Mouse (Mus musculus): ENCODE data around the gene Got2. TPM values are rescaled to one million over a fixed set of nuclear protein-coding genes. Genes with fewer than 3 reads are reported as not detected.
"Not testable (repeated sequence)": the region's sequence is repeated elsewhere in the genome, so short reads cannot be mapped to it uniquely, and the experiment has no call there.

Got2 gene
- polyA plus RNA-seq, 1 experiment from 2014 or later = 192 TPM

- WGBS = 82% methylated on average over 17 of the region's 17 CpGs
- H3K27ac ChIP-seq (replicated peaks) = peak overlapping the region; percentile 95
These were observed 1.4 kb downstream of the Got2 start for GRCm38 (mm10) chr8:95886647-95887577.

DNA sequence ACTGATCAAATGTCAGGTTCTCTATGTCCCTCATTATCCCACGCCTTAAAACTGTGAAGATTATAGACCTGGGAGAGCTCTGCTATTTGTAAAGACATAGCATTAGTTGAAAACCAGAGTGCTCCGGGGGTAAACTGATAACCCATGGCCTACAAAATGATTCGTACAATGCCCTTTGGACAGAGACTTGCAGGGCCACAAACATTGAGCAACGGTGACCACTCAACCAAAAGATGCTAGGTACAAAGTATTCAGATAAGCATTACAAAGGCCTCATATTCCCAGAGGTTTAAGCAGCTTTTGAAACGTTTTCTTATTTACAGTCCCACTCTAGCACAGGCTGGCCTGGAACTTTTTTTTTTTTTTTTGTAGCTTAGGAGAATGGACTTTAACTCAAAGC, 2.4 kb downstream of the Got2 start:
- Histone ChIP-seq H3K4me1 (peaks cover 27% of the 10 kb centered on the region), H3K4me3 (no peak overlapping the region), H3K27me3 (ENCODE audit: low read depth, poor library complexity, severe bottlenecking) (no peaks in the 10 kb centered on the region), H3K9me3 (replicated peaks) (no peaks in the 10 kb centered on the region), H3K27ac (replicated peaks) (no peak overlapping the region), H3K36me3 (0 out of 2 replicates have a peak, but pooled peaks cover 6% of the 10 kb centered on the region)
- 83% methylated on average over 5 of the region's 5 CpGs for WGBS
- no peak for DNase-seq (ENCODE audit: low spot score)

More at GRCm38 (mm10) chr8:95886647-95887577, 1.4 kb downstream of the Got2 start:
- Histone ChIP-seq H3K9me3 (replicated peaks) (no peaks in the 10 kb centered on the region), H3K27me3 (ENCODE audit: low read depth, poor library complexity, severe bottlenecking) (no peaks in the 10 kb centered on the region), H3K4me3 (peak overlapping the region; percentile 85), H3K4me1 (peaks cover 27% of the 10 kb centered on the region), H3K36me3 (0 out of 2 replicates have a peak, but pooled peaks cover 6% of the 10 kb centered on the region)
- DNase-seq (ENCODE audit: low spot score) = no peak

GRCm38 (mm10) chr8:95885271-95885841, 3.0 kb downstream of the Got2 start:
- 0 out of 2 replicates have a peak, but pooled peaks cover 6% of the 10 kb centered on the region for H3K36me3 ChIP-seq
- peaks cover 27% of the 10 kb centered on the region for H3K4me1 ChIP-seq
- no peaks in the 10 kb centered on the region for H3K9me3 ChIP-seq (replicated peaks)
- no peak overlapping the region for H3K4me3 ChIP-seq
- WGBS = 90% methylated on average over 5 of the region's 5 CpGs
- H3K27me3 ChIP-seq (ENCODE audit: low read depth, poor library complexity, severe bottlenecking) = no peaks in the 10 kb centered on the region
- DNase-seq (ENCODE audit: low spot score) = no peak
- no peak overlapping the region for H3K27ac ChIP-seq (replicated peaks)

- Histone ChIP-seq H3K27me3 (ENCODE audit: low read depth, poor library complexity, severe bottlenecking) (no peaks in the 10 kb centered on the region), H3K9me3 (replicated peaks) (no peaks in the 10 kb centered on the region), H3K36me3 (0 out of 2 replicates have a peak, but pooled peaks cover 6% of the 10 kb centered on the region), H3K4me1 (peaks cover 27% of the 10 kb centered on the region), H3K27ac (replicated peaks) (no peak overlapping the region), H3K4me3 (no peak overlapping the region)
- WGBS = 84% methylated on average over 12 of the region's 12 CpGs
- DNase-seq (ENCODE audit: low spot score) = no peak
These were observed 3.9 kb downstream of the Got2 start for GRCm38 (mm10) chr8:95884491-95884890.

- no peaks in the 10 kb centered on the region for H3K27me3 ChIP-seq (ENCODE audit: low read depth, poor library complexity, severe bottlenecking)
- DNase-seq (ENCODE audit: low spot score) = no peak
- H3K4me3 ChIP-seq = no peak overlapping the region
- H3K36me3 ChIP-seq = peaks cover 15% of the 10 kb centered on the region
- H3K4me1 ChIP-seq = peaks cover 33% of the 10 kb centered on the region
- H3K9me3 ChIP-seq (replicated peaks) = no peaks in the 10 kb centered on the region
- no peak overlapping the region for H3K27ac ChIP-seq (replicated peaks)
- WGBS = 91% methylated on average over 9 of the region's 9 CpGs
These were observed 6.2 kb downstream of the Got2 start for GRCm38 (mm10) chr8:95882191-95882590.

DNA sequence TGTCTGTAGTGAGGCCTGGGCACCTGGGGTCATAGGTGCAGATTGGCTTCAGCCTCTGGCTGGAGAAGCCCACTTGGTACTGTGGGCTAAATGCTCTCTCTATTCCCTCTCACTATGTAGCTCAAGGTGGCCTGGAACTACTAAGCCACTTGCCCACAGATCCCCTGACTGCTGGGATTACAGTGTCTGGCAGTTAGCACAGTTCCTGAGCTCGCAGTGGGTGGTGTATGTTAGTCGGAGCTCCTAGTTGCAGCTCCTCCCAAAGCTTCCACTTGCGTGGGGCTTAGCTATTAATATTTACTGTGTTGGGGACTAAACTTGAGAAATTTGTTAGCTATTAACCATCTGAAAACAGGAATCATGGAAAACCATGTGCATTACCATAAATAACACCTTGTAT, 6.8 kb downstream of the Got2 start:
- Histone ChIP-seq H3K27me3 (ENCODE audit: low read depth, poor library complexity, severe bottlenecking) (no peaks in the 10 kb centered on the region), H3K4me3 (no peak overlapping the region), H3K4me1 (peaks cover 27% of the 10 kb centered on the region), H3K36me3 (peaks cover 22% of the 10 kb centered on the region), H3K27ac (replicated peaks) (no peak overlapping the region), H3K9me3 (replicated peaks) (no peaks in the 10 kb centered on the region)
- WGBS = 91% methylated on average over 3 of the region's 3 CpGs
- DNase-seq (ENCODE audit: low spot score) = no peak

DNA sequence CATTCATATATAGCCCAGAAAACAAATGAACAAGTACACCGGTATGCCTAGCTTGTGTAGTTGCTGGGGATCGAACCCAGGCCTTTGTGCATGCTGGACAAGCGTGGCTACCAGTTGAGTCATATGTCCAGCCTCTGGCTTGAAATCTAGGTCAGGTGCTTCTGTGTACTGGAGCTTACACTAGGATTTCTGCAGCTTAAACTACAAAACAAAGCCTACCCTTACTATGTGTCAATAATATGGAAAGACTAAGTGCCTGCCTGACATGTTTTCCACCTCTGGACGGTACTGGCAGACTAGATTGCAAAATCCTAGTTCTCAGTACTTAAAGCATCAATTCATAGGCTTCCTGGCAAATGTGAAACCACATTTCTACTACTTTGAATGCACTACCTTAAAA, 8.5 kb downstream of the Got2 start:
- DNase-seq (ENCODE audit: low spot score) = no peak
- peaks cover 15% of the 10 kb centered on the region for H3K4me1 ChIP-seq
- 93% methylated on average over 4 of the region's 4 CpGs for WGBS
- peaks cover 39% of the 10 kb centered on the region for H3K36me3 ChIP-seq
- H3K27ac ChIP-seq (replicated peaks) = no peak overlapping the region
- H3K4me3 ChIP-seq = no peak overlapping the region
- no peaks in the 10 kb centered on the region for H3K27me3 ChIP-seq (ENCODE audit: low read depth, poor library complexity, severe bottlenecking)
- 0 out of 2 replicates have a peak, but pooled peaks cover 3% of the 10 kb centered on the region for H3K9me3 ChIP-seq (replicated peaks)

- Histone ChIP-seq H3K27me3 (ENCODE audit: low read depth, poor library complexity, severe bottlenecking) (no peaks in the 10 kb centered on the region), H3K4me3 (peak overlapping the region; percentile 23), H3K36me3 (peaks cover 52% of the 10 kb centered on the region), H3K27ac (replicated peaks) (peak overlapping the region; percentile 60), H3K4me1 (peaks cover 10% of the 10 kb centered on the region), H3K9me3 (replicated peaks) (0 out of 2 replicates have a peak, but pooled peaks cover 3% of the 10 kb centered on the region)
- 71% methylated on average over 12 of the region's 12 CpGs for WGBS
- no peak for DNase-seq (ENCODE audit: low spot score)
These were observed 10.0 kb downstream of the Got2 start for GRCm38 (mm10) chr8:95878176-95878962.

GRCm38 (mm10) chr8:95875270-95875669, 13.1 kb downstream of the Got2 start:
- peaks cover 79% of the 10 kb centered on the region for H3K36me3 ChIP-seq
- no peak overlapping the region for H3K4me3 ChIP-seq
- peaks cover 10% of the 10 kb centered on the region for H3K4me1 ChIP-seq
- no peak overlapping the region for H3K27ac ChIP-seq (replicated peaks)
- DNase-seq (ENCODE audit: low spot score) = no peak
- no peaks in the 10 kb centered on the region for H3K27me3 ChIP-seq (ENCODE audit: low read depth, poor library complexity, severe bottlenecking)
- H3K9me3 ChIP-seq (replicated peaks) = 0 out of 2 replicates have a peak, but pooled peaks cover 3% of the 10 kb centered on the region
- WGBS = 96% methylated on average over 7 of the region's 7 CpGs

- peaks cover 100% of the 10 kb centered on the region for H3K36me3 ChIP-seq
- no peak for DNase-seq (ENCODE audit: low spot score)
- no peak overlapping the region for H3K27ac ChIP-seq (replicated peaks)
- no peaks in the 10 kb centered on the region for H3K27me3 ChIP-seq (ENCODE audit: low read depth, poor library complexity, severe bottlenecking)
- H3K9me3 ChIP-seq (replicated peaks) = 0 out of 2 replicates have a peak, but pooled peaks cover 3% of the 10 kb centered on the region
- no peaks in the 10 kb centered on the region for H3K4me1 ChIP-seq
- 96% methylated on average over 16 of the region's 16 CpGs for WGBS
- no peak overlapping the region for H3K4me3 ChIP-seq
These were observed 16.7 kb downstream of the Got2 start for GRCm38 (mm10) chr8:95871690-95872089.

- H3K27me3 ChIP-seq (ENCODE audit: low read depth, poor library complexity, severe bottlenecking); H3K9me3 ChIP-seq (replicated peaks); H3K4me1 ChIP-seq; DNase-seq (ENCODE audit: low spot score); H3K4me3 ChIP-seq; H3K27ac ChIP-seq (replicated peaks): not testable (repeated sequence)
- 97% methylated on average over 18 of the region's 18 CpGs for WGBS
- H3K36me3 ChIP-seq = peaks cover 69% of the 10 kb centered on the region
These were observed 23.5 kb downstream of the Got2 start for GRCm38 (mm10) chr8:95864851-95865250.

DNA sequence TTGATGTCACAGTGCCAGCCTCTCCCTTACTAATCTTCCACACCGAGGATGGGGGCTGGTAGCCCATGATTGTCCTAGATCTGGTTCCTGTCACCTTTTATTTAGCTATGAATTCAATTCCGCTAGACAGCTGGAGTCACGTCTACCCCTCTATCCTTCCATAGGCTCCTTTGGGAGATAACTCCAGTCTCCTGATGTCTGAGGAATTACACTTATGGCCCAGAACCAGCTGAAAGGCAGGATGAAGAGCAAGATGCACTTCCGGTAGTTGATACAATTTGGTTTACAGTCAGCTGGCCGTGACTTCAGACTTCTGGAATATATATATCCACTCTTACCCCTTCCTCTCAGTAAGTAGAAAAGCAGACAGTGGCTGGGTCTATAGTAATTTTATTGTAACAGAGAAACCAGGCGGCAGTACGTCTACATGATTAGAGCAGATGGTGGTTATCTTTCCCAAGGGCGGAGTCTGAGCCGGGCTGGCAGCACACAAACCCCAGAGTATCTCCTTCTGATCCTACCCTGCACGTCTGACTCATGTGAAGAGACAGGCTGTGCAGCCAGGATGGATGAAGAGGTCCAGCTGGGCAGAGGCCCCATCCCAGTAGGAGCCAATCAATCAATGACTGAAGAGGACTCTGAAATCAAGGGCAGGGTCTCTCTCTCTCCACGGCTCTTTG, 24.4 kb downstream of the Got2 start:
- H3K9me3 ChIP-seq (replicated peaks); H3K4me3 ChIP-seq; DNase-seq (ENCODE audit: low spot score); H3K27ac ChIP-seq (replicated peaks); H3K27me3 ChIP-seq (ENCODE audit: low read depth, poor library complexity, severe bottlenecking); H3K4me1 ChIP-seq: not testable (repeated sequence)
- H3K36me3 ChIP-seq = peaks cover 59% of the 10 kb centered on the region
- WGBS = 93% methylated on average over 10 of the region's 11 CpGs
